Mouse (Mus musculus) liver, adult 2 months (tissue): ENCODE data around the gene Gm20388. TPM values are rescaled to one million over a fixed set of nuclear protein-coding genes. Genes with fewer than 3 reads are reported as not detected.

Experiments
- DNase-seq: peaks from one replicate; pipeline ENCODE4 v3.0.0-alpha.2; 2011; ENCODE audit warnings: low read depth, low spot score; ENCODE audit errors: extremely low read depth
- H3K27ac ChIP-seq: fragments of 200-500 bp; replicated peaks from 2 replicates; pipeline ENCODE4 v1.5.1; 2012; ENCODE audit warnings: low read depth, mild to moderate bottlenecking, control low read depth, inconsistent platforms, low read length; ENCODE audit not compliant: insufficient read depth
- H3K27me3 ChIP-seq: fragments of 200-500 bp; 2 replicates; pipeline ENCODE4 v1.6.1; 2012; ENCODE audit warnings: mild to moderate bottlenecking, moderate library complexity, low read length, inconsistent platforms; ENCODE audit not compliant: control insufficient read depth, insufficient read depth
- H3K36me3 ChIP-seq: fragments of 200-500 bp; 2 replicates; pipeline ENCODE4 v1.6.1; 2012; ENCODE audit warnings: low read length, inconsistent platforms; ENCODE audit not compliant: control insufficient read depth, insufficient read depth
- H3K4me1 ChIP-seq: fragments of 200-500 bp; 2 replicates; pipeline ENCODE4 v1.6.1; 2011; ENCODE audit warnings: low read length; ENCODE audit not compliant: control insufficient read depth, insufficient read depth
- H3K4me3 ChIP-seq: fragments of 200-500 bp; 2 replicates; pipeline ENCODE4 v1.5.1; 2011; ENCODE audit warnings: low read depth, mild to moderate bottlenecking, control low read depth, low read length, moderate library complexity; ENCODE audit not compliant: insufficient read depth
- H3K79me2 ChIP-seq: fragments of 200-500 bp; 2 replicates; pipeline ENCODE4 v1.6.1; 2012; ENCODE audit warnings: inconsistent platforms, mild to moderate bottlenecking, low read length, moderate library complexity; ENCODE audit not compliant: control insufficient read depth, insufficient read depth
- H3K9ac ChIP-seq: fragments of 200-500 bp; 2 replicates; pipeline ENCODE4 v1.6.1; 2012; ENCODE audit warnings: low read depth, mild to moderate bottlenecking, control low read depth, inconsistent platforms, low read length
- CTCF ChIP-seq: fragments of 200-500 bp; IDR thresholded peaks from 2 replicates; pipeline ENCODE4 v1.5.1; 2011; ENCODE audit warnings: low read depth, low read length, control low read depth
- POLR2A ChIP-seq: fragments of 200-500 bp; IDR thresholded peaks from 2 replicates; pipeline ENCODE4 v1.6.1; 2011; ENCODE audit warnings: low read length, control low read depth; ENCODE audit not compliant: insufficient read depth; ENCODE audit errors: extremely low read depth
- WGBS: fragments of 180-500 bp; shearing (Covaris S2); methylation state at CpG from one replicate; pipeline ENCODE4 v1.1.7; 2018; 5-methylcytosine and 5-hydroxymethylcytosine counted together
- polyA plus RNA-seq: library from polyadenylated mRNA; depleted of rRNA; stranded (reverse); fragments of >200 nt; gene quantifications from 2 replicates; pipeline ENCODE4 v1.2.3, GENCODE M21; 2012
- total RNA-seq: library from RNA; depleted of rRNA; stranded (reverse); fragments of >200 nt; gene quantifications from 2 replicates; pipeline ENCODE4 v1.2.3, GENCODE M21; 2014

Gm20388 gene
- total and polyA plus RNA-seq, 2 experiments = 6.4 to 19.9 TPM

GRCm38 (mm10) chr8:123137645-123138077 is 3227.0 kb downstream of the Gm20388 start:
- no peak overlapping the region for H3K27ac ChIP-seq
- H3K79me2 ChIP-seq = no peaks in the 10 kb centered on the region
- H3K27me3 ChIP-seq = no peaks in the 10 kb centered on the region
- no peak overlapping the region for H3K9ac ChIP-seq
- H3K36me3 ChIP-seq = no peaks in the 10 kb centered on the region
- no peak overlapping the region for H3K4me3 ChIP-seq
- TF ChIP-seq POLR2A (no peak), CTCF (no peak)
- 66% methylated on average over 2 of the region's 2 CpGs for WGBS
- no peaks in the 10 kb centered on the region for H3K4me1 ChIP-seq
- no peak for DNase-seq

- WGBS = 84% methylated on average over 4 of the region's 4 CpGs
- Histone ChIP-seq H3K79me2 (no peaks in the 10 kb centered on the region), H3K4me1 (no peaks in the 10 kb centered on the region), H3K4me3 (no peak overlapping the region), H3K36me3 (no peaks in the 10 kb centered on the region), H3K27me3 (no peaks in the 10 kb centered on the region), H3K9ac (no peak overlapping the region), H3K27ac (no peak overlapping the region)
- DNase-seq = no peak
- TF ChIP-seq POLR2A = no peak
- no peak for TF ChIP-seq CTCF
These were observed 3228.1 kb downstream of the Gm20388 start for GRCm38 (mm10) chr8:123138741-123139140.

DNA sequence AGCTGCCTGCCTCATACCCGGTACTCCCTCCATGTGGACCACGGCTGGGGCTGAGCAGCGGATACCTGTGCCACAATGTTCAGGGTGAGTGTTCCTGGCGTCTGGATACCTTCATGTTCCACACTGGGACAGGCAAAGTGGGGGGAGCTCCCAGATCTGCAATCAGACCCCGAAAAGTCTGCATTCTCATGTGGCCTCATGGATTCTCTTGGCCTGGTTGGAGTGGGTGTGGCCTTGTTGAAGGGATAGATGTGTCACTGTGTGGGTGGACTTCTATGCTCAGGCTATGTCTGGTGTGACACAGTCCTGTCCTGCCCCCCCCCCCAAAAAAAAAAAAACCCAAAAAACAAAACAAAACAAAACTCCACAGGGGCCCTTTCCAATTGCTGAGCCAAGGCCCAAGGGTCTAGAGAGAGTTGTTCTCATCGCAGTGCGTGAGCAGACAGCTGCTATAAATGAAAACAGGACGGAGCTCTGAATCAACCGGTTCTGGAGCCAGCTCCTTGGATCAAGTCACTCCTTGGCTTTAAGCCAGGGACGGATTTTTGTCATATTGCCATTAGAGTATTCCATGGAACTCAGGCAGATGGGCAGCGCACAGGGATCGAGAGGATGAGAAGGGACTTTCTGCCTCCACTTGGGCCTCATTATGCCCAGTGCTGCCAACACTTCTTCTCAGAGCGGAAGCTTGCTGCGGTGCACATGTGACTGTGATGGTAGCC is 3231.3 kb downstream of the Gm20388 start:
- Histone ChIP-seq H3K27me3 (no peaks in the 10 kb centered on the region), H3K9ac (no peak overlapping the region), H3K4me1 (no peaks in the 10 kb centered on the region), H3K79me2 (no peaks in the 10 kb centered on the region), H3K27ac (no peak overlapping the region), H3K4me3 (no peak overlapping the region), H3K36me3 (no peaks in the 10 kb centered on the region)
- no peak for TF ChIP-seq POLR2A
- TF ChIP-seq CTCF = no peak
- DNase-seq = peak; percentile 62
- 57% methylated on average over 14 of the region's 14 CpGs for WGBS

GRCm38 (mm10) chr8:123145279-123145678 is 3234.6 kb downstream of the Gm20388 start:
- Histone ChIP-seq H3K27me3 (no peaks in the 10 kb centered on the region), H3K27ac (no peak overlapping the region), H3K4me3 (no peak overlapping the region), H3K36me3 (no peaks in the 10 kb centered on the region), H3K4me1 (no peaks in the 10 kb centered on the region), H3K79me2 (no peaks in the 10 kb centered on the region), H3K9ac (no peak overlapping the region)
- peak; percentile 55 for DNase-seq
- no peak for TF ChIP-seq POLR2A
- peak; percentile 62 for TF ChIP-seq CTCF
- WGBS = 53% methylated on average over 6 of the region's 6 CpGs

DNA sequence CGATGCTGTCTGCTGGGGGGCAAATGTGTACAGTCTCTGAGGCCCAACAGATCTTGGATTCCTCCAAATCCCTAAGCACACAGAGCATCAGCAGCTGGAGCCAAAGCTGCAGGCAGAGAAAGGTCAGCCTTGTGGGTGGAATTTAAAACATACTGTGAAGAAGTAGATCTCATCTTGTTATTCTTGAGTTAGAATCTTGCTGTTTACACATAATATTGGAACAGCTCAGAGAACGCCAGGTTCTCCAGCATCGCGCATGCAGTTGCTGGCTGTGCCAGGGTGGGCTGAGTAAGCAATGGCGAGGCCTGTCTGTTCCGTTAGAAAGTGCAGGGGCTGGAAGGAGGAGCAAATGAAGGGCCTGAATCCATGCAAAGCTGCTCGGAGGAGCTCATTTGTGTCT is 3235.7 kb downstream of the Gm20388 start:
- Histone ChIP-seq H3K27ac (no peak overlapping the region), H3K4me1 (no peaks in the 10 kb centered on the region; the same call in 1 of the 2 replicates), H3K4me3 (no peak overlapping the region), H3K9ac (no peak overlapping the region), H3K27me3 (no peaks in the 10 kb centered on the region), H3K79me2 (no peaks in the 10 kb centered on the region), H3K36me3 (no peaks in the 10 kb centered on the region)
- 86% methylated on average over 7 of the region's 7 CpGs for WGBS
- TF ChIP-seq CTCF = no peak
- no peak for TF ChIP-seq POLR2A
- DNase-seq = no peak

DNA sequence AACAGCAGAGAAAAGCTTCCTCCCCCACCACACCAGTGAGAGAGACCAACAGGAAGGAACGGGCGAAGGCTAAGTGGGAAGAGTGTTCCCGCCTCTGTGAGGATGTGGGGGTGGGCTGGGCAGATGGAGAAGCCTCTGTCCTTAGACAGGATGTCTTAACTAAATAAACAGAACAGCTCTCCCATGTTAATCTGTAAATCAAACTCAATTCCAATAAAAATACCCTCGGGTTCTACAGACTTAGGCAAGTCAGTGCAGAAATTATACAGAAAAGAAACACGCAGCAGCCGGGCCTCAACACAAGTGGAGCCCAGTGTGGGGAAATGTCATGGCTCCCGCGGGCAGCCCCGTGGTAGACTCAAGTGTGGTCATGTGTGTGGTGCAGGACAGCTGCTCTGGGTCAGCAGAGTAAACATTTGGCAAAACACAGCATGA is 3240.1 kb downstream of the Gm20388 start:
- Histone ChIP-seq H3K4me1 (no peaks in the 10 kb centered on the region; the same call in 1 of the 2 replicates), H3K4me3 (no peak overlapping the region), H3K79me2 (no peaks in the 10 kb centered on the region), H3K27me3 (no peaks in the 10 kb centered on the region), H3K36me3 (no peaks in the 10 kb centered on the region), H3K9ac (no peak overlapping the region), H3K27ac (no peak overlapping the region)
- WGBS = 66% methylated on average over 9 of the region's 9 CpGs
- TF ChIP-seq CTCF = no peak
- TF ChIP-seq POLR2A = no peak
- DNase-seq = no peak
